Mouse (Mus musculus) brain, embryonic 14.5 days (tissue): Measurements from ENCODE around the gene Gmpr2.

Experiments
- CTCF ChIP-seq: fragments of 200-500 bp; IDR thresholded peaks from 2 replicates; pipeline ENCODE4 v1.5.1; 2012; ENCODE audit warnings: inconsistent platforms, mild to moderate bottlenecking, moderate library complexity, borderline replicate concordance; ENCODE audit not compliant: insufficient read depth, insufficient read length; ENCODE audit errors: extremely low read depth
- POLR2A ChIP-seq: fragments of 200-500 bp; IDR thresholded peaks from 2 replicates; pipeline ENCODE4 v1.6.1; 2012; ENCODE audit warnings: mild to moderate bottlenecking, inconsistent platforms, borderline replicate concordance; ENCODE audit not compliant: poor library complexity, insufficient read depth, insufficient read length, severe bottlenecking; ENCODE audit errors: extremely low read depth

DNA sequence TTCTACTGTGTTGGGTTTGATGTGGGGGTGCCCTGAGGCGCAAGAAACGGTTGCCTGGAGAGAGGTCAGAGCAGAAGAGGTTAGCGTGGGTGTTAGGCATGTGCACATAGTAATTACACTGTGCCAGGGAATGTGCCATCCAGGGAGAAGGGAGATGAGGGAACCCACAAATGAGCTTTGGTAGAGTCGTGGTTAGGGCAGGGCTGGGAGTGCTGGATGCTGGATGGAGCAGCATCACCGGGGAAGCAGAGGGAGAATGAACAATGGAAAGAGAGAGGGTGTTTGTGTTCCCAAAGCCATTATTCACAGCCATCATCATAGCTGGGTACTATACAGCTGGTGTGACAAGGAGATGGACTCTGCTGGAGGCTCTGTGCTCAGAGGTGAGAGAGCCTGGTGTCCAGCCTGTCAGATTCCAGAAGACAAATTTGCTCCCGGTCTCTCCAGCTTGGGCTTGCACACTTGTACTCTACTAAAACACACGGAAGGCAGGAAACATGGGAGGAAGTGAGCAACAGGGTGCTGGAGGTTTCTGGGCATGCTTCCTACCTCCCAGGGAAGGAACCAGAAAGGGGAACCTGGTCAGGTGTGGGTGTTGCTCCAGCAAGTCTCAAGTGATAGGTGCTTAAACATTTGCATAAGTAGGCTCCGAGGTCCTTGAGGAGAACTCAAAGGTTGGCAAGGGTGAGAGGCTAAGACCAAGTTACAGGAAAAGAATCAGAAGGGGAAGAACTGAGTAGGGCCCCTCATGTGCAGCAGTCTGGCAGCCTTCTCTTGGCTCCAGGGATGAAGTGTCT, 56.3 kb downstream of the Gmpr2 start:
- no peak for TF ChIP-seq CTCF
- no peak for TF ChIP-seq POLR2A
